Mouse (Mus musculus): ENCODE results near the gene Adpgk. TPM values are rescaled to one million over a fixed set of nuclear protein-coding genes. Genes with fewer than 3 reads are reported as not detected.
A peak's percentile ranks its signal among the peaks of the same experiment; 100 is the strongest.

Gene Adpgk
- 43.9 and 45.4 TPM in 2 replicates for polyA plus RNA-seq (2014; fragmentation: Nextera tagmentation; extraction: Ambion mirVana)

DNA sequence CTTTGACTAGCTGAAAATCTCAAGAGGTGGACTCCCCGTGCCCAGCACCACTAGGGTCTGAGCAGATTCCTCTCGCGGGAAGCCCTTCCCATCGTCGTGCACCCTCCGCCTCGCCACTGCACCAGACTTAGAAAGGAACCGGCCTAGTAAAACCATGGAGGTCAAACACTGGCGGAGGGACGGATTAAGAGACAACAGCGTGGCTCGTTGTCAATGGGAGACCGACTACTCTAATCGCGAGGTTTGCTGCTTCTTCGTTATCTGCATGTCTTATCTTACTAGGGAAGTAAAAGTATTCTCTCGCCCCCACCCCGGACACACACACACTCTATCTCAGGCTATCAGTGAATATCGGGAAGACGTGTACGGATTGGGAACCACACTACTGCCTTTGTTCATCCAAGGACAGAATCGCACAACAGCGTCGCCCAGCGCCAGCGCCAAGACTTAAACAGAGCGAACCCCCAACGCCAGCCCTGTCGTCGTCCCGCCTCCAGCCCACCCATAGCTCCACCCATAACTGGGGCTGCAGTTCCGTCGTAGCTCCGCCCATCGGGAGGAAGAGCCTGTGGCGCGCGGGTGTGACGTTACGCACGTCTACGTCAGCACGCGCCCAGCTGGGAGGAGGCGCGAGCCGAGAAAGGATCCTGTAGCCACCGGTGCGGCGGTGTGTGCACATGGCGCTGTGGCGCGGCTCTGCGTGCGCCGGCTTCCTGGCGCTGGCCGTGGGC lies at the start of gene Adpgk:
Adpgk (plus strand) TSS at position 602 of the 731 bp plus-strand sequence.
- peak; percentile 94 for ATAC-seq (replicated peaks; ENCODE audit: low FRiP score)
- H3K4me3 ChIP-seq (ENCODE audit: low read depth, low read length), result peak within 1 kb of the TSS; percentile 99
- WGBS, result under 1% methylated on average over 58 of the region's 58 CpGs
- DNase-seq (ENCODE audit: low spot score), result peak; percentile 93
- H3K4me2 ChIP-seq, result peak within 1 kb of the TSS; percentile 74
- H3K27me3 ChIP-seq (replicated peaks; ENCODE audit: control insufficient read depth, insufficient read depth, low read length), result no peaks in the 10 kb centered on the region
- peaks cover 45% of the 10 kb centered on the region for H3K4me1 ChIP-seq (replicated peaks; ENCODE audit: control insufficient read depth, insufficient read depth, low read length)
- no peaks in the 10 kb centered on the region for H3K9me3 ChIP-seq (ENCODE audit: control insufficient read depth, low read length)
- peak within 1 kb of the TSS; percentile 92 for H3K27ac ChIP-seq (ENCODE audit: low read depth, low read length)
- peak within 1 kb of the TSS; percentile 95 for H3K9ac ChIP-seq (ENCODE audit: low read depth, low read length)
- no peaks in the 10 kb centered on the region for H3K36me3 ChIP-seq (ENCODE audit: control insufficient read depth, insufficient read depth, low read length)

DNA sequence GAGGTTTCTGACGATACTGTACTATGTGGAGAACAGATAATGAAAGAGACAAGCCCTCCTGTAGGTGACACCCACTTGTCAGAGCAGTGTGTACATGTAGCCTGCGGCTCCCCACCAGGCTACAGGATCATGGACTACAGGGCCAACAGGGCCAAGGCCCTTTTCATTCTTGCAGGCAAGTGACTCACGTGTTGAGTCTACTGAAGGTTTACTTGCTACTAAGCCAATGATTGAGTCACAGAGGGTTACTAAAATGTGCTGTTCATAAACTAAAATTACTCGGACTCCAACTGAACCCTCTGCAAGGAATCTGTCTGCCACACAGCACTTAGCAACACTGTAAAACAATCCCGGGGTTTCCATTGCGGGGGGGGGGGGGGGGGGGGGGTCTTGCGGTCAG lies 46.2 kb upstream of the Adpgk start:
- Histone ChIP-seq H3K9me3 (ENCODE audit: control insufficient read depth, low read length) (no peaks in the 10 kb centered on the region), H3K4me3 (ENCODE audit: low read depth, low read length) (no peak overlapping the region), H3K27ac (ENCODE audit: low read depth, low read length) (no peak overlapping the region), H3K27me3 (replicated peaks; ENCODE audit: control insufficient read depth, insufficient read depth, low read length) (no peaks in the 10 kb centered on the region), H3K4me1 (replicated peaks; ENCODE audit: control insufficient read depth, insufficient read depth, low read length) (peaks cover 3% of the 10 kb centered on the region; the same call in 1 of the 2 replicates), H3K4me2 (no peak overlapping the region), H3K36me3 (ENCODE audit: control insufficient read depth, insufficient read depth, low read length) (no peaks in the 10 kb centered on the region), H3K9ac (ENCODE audit: low read depth, low read length) (no peak overlapping the region)
- 49% methylated on average over 7 of the region's 7 CpGs for WGBS
- ATAC-seq (replicated peaks; ENCODE audit: low FRiP score) (no peak), DNase-seq (ENCODE audit: low spot score) (no peak)

DNA sequence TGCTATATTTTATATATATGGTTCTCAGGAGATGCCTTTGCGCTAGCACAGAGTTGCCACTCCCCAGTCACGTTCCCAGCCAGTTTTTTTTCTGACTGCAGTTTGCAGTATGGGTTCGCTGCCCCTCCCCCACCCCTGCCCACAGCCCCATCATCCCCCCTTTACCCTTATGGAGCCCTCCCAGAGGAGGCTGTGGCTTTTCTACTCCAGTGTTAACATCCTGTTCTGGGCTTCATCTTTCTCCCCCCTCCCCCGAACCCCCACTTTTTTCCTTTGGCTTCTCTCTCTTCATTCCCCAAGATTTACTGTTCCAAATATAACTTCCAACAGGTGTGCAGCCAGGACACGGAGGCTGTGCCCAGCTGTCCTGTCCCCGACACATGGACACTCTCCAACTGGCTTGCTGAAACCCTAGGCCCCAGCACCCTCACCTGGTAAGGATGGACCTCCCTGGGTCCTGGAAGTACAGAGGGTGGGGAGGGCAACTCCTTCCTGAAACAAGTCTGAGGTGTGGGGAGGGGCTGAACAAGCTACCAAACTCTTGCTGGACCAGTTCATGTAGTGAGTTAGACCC lies 44.8 kb upstream of the Adpgk start:
- Histone ChIP-seq H3K4me2 (no peak overlapping the region), H3K36me3 (ENCODE audit: control insufficient read depth, insufficient read depth, low read length) (no peaks in the 10 kb centered on the region), H3K4me1 (replicated peaks; ENCODE audit: control insufficient read depth, insufficient read depth, low read length) (no peaks in the 10 kb centered on the region), H3K9ac (ENCODE audit: low read depth, low read length) (no peak overlapping the region), H3K27ac (ENCODE audit: low read depth, low read length) (no peak overlapping the region), H3K9me3 (ENCODE audit: control insufficient read depth, low read length) (no peaks in the 10 kb centered on the region), H3K4me3 (ENCODE audit: low read depth, low read length) (no peak overlapping the region), H3K27me3 (replicated peaks; ENCODE audit: control insufficient read depth, insufficient read depth, low read length) (no peaks in the 10 kb centered on the region)
- WGBS, result 45% methylated on average over 6 of the region's 6 CpGs
- ATAC-seq (replicated peaks; ENCODE audit: low FRiP score) (no peak), DNase-seq (ENCODE audit: low spot score) (no peak)

DNA sequence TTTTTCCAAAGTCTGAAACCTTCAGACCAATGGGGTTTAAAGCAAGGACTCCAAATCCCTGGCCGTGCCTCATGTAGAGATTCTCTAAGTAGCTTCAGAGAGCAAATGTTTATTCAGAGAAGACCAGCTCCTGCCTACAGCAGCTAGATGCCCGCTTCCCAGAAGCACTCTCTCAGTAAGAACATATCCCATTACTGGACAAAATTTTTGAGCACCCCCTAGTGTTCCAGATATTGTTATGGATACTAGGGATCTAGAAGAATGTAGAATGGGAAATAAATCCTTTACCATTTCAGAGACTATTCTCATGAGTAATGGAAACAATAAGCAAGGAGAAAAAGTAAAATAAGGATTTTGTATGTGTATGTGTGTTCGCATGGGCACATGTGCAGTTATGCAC lies 42.0 kb upstream of the Adpgk start:
- DNase-seq (ENCODE audit: low spot score), result no peak
- no peak overlapping the region for H3K9ac ChIP-seq (ENCODE audit: low read depth, low read length)
- no peak overlapping the region for H3K27ac ChIP-seq (ENCODE audit: low read depth, low read length)

DNA sequence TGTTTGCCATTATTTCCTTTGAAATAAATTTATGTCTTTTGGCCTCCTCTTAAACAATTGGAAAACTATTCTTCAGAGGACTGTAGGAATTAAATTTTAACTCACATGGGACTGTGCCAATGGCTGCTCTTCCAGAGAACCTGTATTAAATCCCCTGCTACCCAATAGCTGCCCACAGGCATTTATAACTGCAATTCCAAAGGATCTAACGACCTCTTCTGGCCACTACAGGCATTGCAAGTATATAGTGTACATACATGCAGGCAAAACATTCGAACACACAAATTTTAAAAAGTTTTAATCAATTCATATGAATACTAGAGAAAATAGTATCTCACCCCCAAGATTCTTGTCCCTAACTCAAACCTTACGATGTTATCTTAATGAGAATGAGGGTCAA lies 41.1 kb upstream of the Adpgk start:
- Histone ChIP-seq H3K27me3 (replicated peaks; ENCODE audit: control insufficient read depth, insufficient read depth, low read length) (no peaks in the 10 kb centered on the region), H3K27ac (ENCODE audit: low read depth, low read length) (no peak overlapping the region), H3K9ac (ENCODE audit: low read depth, low read length) (no peak overlapping the region), H3K4me3 (ENCODE audit: low read depth, low read length) (no peak overlapping the region), H3K4me1 (replicated peaks; ENCODE audit: control insufficient read depth, insufficient read depth, low read length) (0 out of 2 replicates have a peak, but pooled peaks cover 2% of the 10 kb centered on the region), H3K36me3 (ENCODE audit: control insufficient read depth, insufficient read depth, low read length) (no peaks in the 10 kb centered on the region), H3K9me3 (ENCODE audit: control insufficient read depth, low read length) (no peaks in the 10 kb centered on the region), H3K4me2 (no peak overlapping the region)
- 55% methylated on average over 3 of the region's 3 CpGs for WGBS
- ATAC-seq (replicated peaks; ENCODE audit: low FRiP score) (no peak), DNase-seq (ENCODE audit: low spot score) (no peak)

More for the DNA sequence above, 42.0 kb upstream of the Adpgk start:
- WGBS, result 71% methylated on average over 3 of the region's 3 CpGs
- ATAC-seq (replicated peaks; ENCODE audit: low FRiP score), result no peak
- Histone ChIP-seq H3K4me3 (ENCODE audit: low read depth, low read length) (no peak overlapping the region), H3K4me2 (no peak overlapping the region), H3K36me3 (ENCODE audit: control insufficient read depth, insufficient read depth, low read length) (no peaks in the 10 kb centered on the region), H3K9me3 (ENCODE audit: control insufficient read depth, low read length) (no peaks in the 10 kb centered on the region), H3K4me1 (replicated peaks; ENCODE audit: control insufficient read depth, insufficient read depth, low read length) (no peaks in the 10 kb centered on the region), H3K27me3 (replicated peaks; ENCODE audit: control insufficient read depth, insufficient read depth, low read length) (no peaks in the 10 kb centered on the region)

DNA sequence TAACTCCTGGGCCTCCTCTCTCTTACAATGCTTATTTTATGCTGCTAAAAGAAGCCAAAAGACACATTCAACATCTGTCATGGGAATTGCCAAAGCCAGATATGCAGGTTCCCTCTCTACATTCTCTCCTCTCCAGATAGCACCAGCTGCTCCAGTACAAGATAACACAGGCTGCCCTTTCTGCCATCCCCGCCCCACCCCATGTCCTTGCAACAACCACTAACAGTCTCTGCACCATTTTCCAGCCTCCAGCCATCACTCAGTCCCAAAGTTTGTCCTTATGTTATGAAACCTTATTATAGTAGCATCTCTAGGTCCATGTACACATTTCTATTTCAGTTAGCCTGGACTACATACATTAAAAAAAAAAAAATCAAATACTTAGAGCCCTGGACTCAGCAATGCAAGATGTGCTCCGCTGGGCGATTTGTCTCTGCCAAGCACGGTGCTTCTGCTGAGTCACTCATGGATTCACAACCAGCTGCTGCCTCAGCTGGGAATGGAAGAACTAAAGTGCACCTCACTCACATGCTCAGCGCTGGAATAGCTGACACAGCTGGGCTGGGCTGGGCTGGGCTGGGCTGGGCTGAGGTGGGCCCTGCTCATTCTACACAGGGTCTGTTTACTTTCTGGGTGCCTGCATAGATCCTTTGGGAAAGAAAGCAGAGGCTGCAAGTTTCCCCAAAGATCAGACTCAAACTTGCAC lies 36.5 kb upstream of the Adpgk start:
- Histone ChIP-seq H3K27me3 (replicated peaks; ENCODE audit: control insufficient read depth, insufficient read depth, low read length) (no peaks in the 10 kb centered on the region), H3K9ac (ENCODE audit: low read depth, low read length) (no peak overlapping the region), H3K36me3 (ENCODE audit: control insufficient read depth, insufficient read depth, low read length) (no peaks in the 10 kb centered on the region), H3K9me3 (ENCODE audit: control insufficient read depth, low read length) (no peaks in the 10 kb centered on the region), H3K27ac (ENCODE audit: low read depth, low read length) (no peak overlapping the region), H3K4me3 (ENCODE audit: low read depth, low read length) (no peak overlapping the region), H3K4me2 (no peak overlapping the region), H3K4me1 (replicated peaks; ENCODE audit: control insufficient read depth, insufficient read depth, low read length) (0 out of 2 replicates have a peak, but pooled peaks cover 2% of the 10 kb centered on the region)
- ATAC-seq (replicated peaks; ENCODE audit: low FRiP score) (no peak), DNase-seq (ENCODE audit: low spot score) (no peak)
- WGBS, result 55% methylated on average over 5 of the region's 5 CpGs

DNA sequence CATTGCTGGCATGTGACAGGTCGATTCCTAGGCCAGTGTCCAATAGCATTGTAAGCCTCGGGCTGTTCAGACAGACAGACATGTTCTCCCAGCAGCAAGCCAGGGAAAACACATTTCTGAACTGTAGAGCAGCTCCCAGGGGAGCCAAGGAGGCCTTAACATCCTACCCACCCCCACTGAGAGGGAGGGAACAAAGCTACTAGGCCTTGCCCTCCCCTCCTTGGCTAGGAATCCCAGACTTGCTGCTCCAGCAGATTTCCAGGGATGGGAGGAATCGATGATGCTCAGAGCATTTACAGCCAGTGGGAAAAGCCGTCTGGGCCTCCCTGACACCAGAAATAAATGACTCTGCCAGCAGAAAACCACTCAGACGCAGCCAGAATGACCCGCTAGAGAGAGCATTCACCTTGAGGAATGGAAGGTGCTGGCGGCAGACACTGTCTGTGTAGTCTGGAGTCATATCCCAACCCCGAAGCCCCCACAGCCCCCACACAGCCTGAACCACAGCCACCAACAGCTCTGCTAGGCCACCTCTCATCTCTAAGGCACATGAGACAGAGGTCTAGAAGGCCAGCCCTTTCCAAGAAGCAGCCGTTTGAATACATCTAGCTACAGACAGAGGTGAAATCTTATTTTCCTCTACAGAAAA lies 31.4 kb upstream of the Adpgk start:
- no peak for DNase-seq (ENCODE audit: low spot score)
- no peaks in the 10 kb centered on the region for H3K36me3 ChIP-seq (ENCODE audit: control insufficient read depth, insufficient read depth, low read length)
- no peaks in the 10 kb centered on the region for H3K27me3 ChIP-seq (replicated peaks; ENCODE audit: control insufficient read depth, insufficient read depth, low read length)
- H3K4me3 ChIP-seq (ENCODE audit: low read depth, low read length), result no peak overlapping the region
- H3K9me3 ChIP-seq (ENCODE audit: control insufficient read depth, low read length), result no peaks in the 10 kb centered on the region
- no peak for ATAC-seq (replicated peaks; ENCODE audit: low FRiP score)
- no peak overlapping the region for H3K9ac ChIP-seq (ENCODE audit: low read depth, low read length)
- no peak overlapping the region for H3K27ac ChIP-seq (ENCODE audit: low read depth, low read length)
- 65% methylated on average over 9 of the region's 9 CpGs for WGBS
- no peak overlapping the region for H3K4me2 ChIP-seq
- H3K4me1 ChIP-seq (replicated peaks; ENCODE audit: control insufficient read depth, insufficient read depth, low read length), result no peaks in the 10 kb centered on the region

DNA sequence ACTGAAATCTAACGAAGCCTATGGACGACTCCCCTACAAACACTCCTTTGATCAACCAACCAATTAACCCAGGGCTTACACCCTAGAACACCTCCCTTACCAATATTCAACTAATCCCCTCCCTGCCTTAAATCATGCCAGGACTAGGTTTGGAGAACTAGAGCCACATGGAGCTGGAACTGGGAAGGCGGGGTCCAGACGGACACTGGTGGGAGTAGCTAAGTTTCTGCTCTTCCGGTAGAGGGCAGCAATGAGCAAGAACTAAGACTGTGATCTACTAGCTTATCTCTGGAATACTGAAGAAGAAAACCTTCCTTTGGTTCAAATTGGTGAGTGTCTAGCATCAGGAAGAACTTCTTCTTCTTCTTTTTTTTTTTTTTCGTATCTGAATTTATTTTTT lies 25.0 kb upstream of the Adpgk start:
- no peak for DNase-seq (ENCODE audit: low spot score)
- H3K27ac ChIP-seq (ENCODE audit: low read depth, low read length), result no peak overlapping the region
- WGBS, result 52% methylated on average over 6 of the region's 6 CpGs

More for the DNA sequence above, 25.0 kb upstream of the Adpgk start:
- no peak overlapping the region for H3K4me3 ChIP-seq (ENCODE audit: low read depth, low read length)
- no peaks in the 10 kb centered on the region for H3K27me3 ChIP-seq (replicated peaks; ENCODE audit: control insufficient read depth, insufficient read depth, low read length)
- no peak for ATAC-seq (replicated peaks; ENCODE audit: low FRiP score)
- no peaks in the 10 kb centered on the region for H3K36me3 ChIP-seq (ENCODE audit: control insufficient read depth, insufficient read depth, low read length)
- H3K4me1 ChIP-seq (replicated peaks; ENCODE audit: control insufficient read depth, insufficient read depth, low read length), result peaks cover 3% of the 10 kb centered on the region; the same call in 1 of the 2 replicates
- no peak overlapping the region for H3K9ac ChIP-seq (ENCODE audit: low read depth, low read length)
- no peaks in the 10 kb centered on the region for H3K9me3 ChIP-seq (ENCODE audit: control insufficient read depth, low read length)
- no peak overlapping the region for H3K4me2 ChIP-seq

Data from liver, embryonic 11.5 days (tissue).